Mouse (Mus musculus) small intestine, adult 2 months (tissue): Measurements from ENCODE around the gene Igf2bp1. TPM values are rescaled to one million over a fixed set of nuclear protein-coding genes. Genes with fewer than 3 reads are reported as not detected.

ENCODE experiments used
- H3K27ac ChIP-seq: fragments of 200-500 bp; 2 replicates; pipeline ENCODE4 v1.5.1; 2012; ENCODE audit warnings: low read depth, low read length, control low read depth, inconsistent platforms; ENCODE audit not compliant: insufficient read depth
- H3K27me3 ChIP-seq: fragments of 200-500 bp; 2 replicates; pipeline ENCODE4 v1.6.1; 2012; ENCODE audit warnings: mild to moderate bottlenecking, moderate library complexity, low read length, inconsistent platforms; ENCODE audit not compliant: control insufficient read depth, insufficient read depth
- H3K36me3 ChIP-seq: fragments of 200-500 bp; 2 replicates; pipeline ENCODE4 v1.6.1; 2012; ENCODE audit warnings: mild to moderate bottlenecking, low read length, control low read depth, inconsistent platforms; ENCODE audit not compliant: control insufficient read depth, insufficient read depth
- H3K4me1 ChIP-seq: fragments of 200-500 bp; 2 replicates; pipeline ENCODE4 v1.6.1; 2012; ENCODE audit warnings: low read length, inconsistent platforms, mixed read lengths; ENCODE audit not compliant: control insufficient read depth, insufficient read depth, insufficient read length
- H3K4me3 ChIP-seq: fragments of 200-500 bp; 2 replicates; pipeline ENCODE4 v1.5.1; 2012; ENCODE audit warnings: low read depth, mild to moderate bottlenecking, control low read depth, inconsistent platforms, low read length, moderate library complexity
- CTCF ChIP-seq: fragments of 200-500 bp; IDR thresholded peaks from 2 replicates; pipeline ENCODE4 v1.5.1; 2012; ENCODE audit warnings: low read depth, mild to moderate bottlenecking, control low read depth, inconsistent platforms, low read length, moderate library complexity, mixed read lengths; ENCODE audit not compliant: insufficient replicate concordance, insufficient read length; ENCODE audit errors: extremely low read depth
- POLR2A ChIP-seq: fragments of 200-500 bp; IDR thresholded peaks from 2 replicates; pipeline ENCODE4 v1.6.1; 2012; ENCODE audit warnings: low read depth, mild to moderate bottlenecking, control low read depth, inconsistent platforms, low read length, moderate library complexity
- WGBS: fragments of 180-500 bp; shearing (Covaris S2); methylation state at CpG from one replicate; pipeline ENCODE4 v1.1.7; 2018; 5-methylcytosine and 5-hydroxymethylcytosine counted together
- polyA plus RNA-seq: library from polyadenylated mRNA; depleted of rRNA; stranded (reverse); fragments of >200 nt; gene quantifications from 2 replicates; pipeline ENCODE4 v1.2.3, GENCODE M21; 2012; rRNA removed

Gene Igf2bp1
- polyA plus RNA-seq, 1 experiment, result not detected

DNA sequence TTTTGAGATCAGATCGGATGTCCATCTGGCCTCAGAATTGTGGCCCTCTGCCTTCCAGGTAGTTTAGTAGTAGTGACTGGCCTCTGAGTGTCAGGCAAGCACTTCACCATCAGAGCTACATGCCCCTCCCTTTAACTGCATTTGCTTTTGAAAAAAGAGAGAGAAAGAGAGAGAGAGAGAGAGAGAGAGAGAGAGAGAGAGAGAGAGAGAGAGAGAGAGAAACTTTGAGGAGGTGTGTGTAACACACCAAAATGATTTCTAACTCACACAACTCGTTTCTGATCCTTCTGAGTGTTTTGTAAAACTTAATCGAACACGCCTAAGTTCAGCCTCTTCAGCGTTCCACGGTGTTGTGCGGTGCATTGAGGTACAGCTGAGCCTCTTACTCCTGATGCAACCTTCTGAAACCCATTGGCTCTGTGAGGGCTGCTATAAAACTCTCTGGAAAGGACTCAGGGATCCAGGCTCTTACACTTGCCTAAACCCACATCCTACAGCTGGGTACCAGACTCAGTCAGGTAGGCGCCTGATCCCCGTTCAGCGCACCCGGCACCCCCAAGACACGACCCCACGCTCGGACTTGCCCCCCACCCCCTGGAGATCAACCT is 91.7 kb downstream of the Igf2bp1 start:
- peak overlapping the region; percentile 97 for H3K27ac ChIP-seq
- peaks cover 16% of the 10 kb centered on the region; the same call in 1 of the 2 replicates for H3K4me1 ChIP-seq
- 3% methylated on average over 14 of the region's 14 CpGs for WGBS
- H3K36me3 ChIP-seq, result peaks cover 3% of the 10 kb centered on the region; the same call in 1 of the 2 replicates
- H3K4me3 ChIP-seq, result peak overlapping the region; percentile 77
- TF ChIP-seq CTCF (no peak), POLR2A (no peak)
- no peaks in the 10 kb centered on the region for H3K27me3 ChIP-seq

DNA sequence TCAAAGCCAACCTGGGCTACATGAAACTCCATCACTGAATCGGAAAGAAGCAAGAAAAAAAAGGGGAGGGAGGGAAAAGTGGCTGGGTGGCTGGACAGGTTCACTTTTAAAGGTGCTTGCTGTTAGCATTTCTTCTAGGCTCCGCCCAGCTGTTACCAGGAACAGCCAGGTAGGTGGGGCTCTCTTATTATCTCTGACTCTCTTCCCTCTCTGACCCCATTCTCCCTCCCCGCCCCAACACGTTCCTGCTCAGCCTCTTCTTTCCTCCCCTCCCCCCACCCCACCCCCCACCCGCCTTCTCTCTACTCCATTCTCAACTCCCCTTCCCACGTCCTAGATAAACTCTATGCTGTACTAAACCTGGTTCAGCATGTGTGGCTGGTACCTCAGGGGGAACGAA is 94.2 kb downstream of the Igf2bp1 start:
- H3K4me1 ChIP-seq, result peaks cover 16% of the 10 kb centered on the region; the same call in 1 of the 2 replicates
- 7% methylated on average over 7 of the region's 7 CpGs for WGBS
- peak overlapping the region; percentile 53 for H3K4me3 ChIP-seq
- peak overlapping the region; percentile 97 for H3K27ac ChIP-seq
- H3K36me3 ChIP-seq, result peaks cover 3% of the 10 kb centered on the region; the same call in 1 of the 2 replicates
- H3K27me3 ChIP-seq, result no peaks in the 10 kb centered on the region
- no peak for TF ChIP-seq CTCF
- peak; percentile 54; the same call in 1 of the 2 replicates for TF ChIP-seq POLR2A

DNA sequence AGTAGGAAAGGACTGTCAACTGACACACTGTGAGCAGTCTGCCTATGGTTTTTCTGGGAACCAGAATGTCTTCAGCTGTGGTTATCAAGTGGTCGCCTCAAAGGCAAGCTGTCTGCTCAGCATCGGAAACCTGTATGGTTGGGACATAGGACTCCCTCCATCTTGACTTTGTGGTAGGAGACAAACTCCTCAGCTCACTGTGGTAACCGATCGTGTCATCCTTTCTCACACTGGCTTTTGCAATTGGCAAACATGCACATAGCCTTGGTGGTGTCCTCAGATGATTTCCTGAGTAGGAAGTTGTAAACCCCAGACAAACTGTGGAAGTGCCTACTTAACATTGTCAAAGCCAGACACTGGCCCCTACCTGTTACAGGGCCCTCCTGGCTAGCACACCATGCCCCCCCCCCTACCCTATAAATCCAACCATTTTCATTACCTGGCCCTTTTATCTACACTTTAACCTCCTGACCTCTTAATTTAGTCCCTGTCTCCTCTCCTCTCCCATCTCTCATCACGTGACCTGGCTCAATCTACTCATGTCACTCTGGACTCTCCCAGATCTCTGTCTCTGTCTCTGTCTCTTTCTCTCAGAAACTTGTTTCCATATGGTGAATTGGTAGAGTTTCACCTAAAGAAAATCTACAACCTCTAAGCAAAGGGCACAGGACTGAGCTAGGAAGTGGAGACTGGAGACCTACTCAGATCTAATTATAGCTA is 97.8 kb downstream of the Igf2bp1 start:
- no peaks in the 10 kb centered on the region for H3K27me3 ChIP-seq
- H3K4me3 ChIP-seq, result no peak overlapping the region
- H3K27ac ChIP-seq, result peak overlapping the region; percentile 16; the same call in 1 of the 2 replicates
- no peak for TF ChIP-seq CTCF
- no peak for TF ChIP-seq POLR2A
- WGBS, result 70% methylated on average over 5 of the region's 5 CpGs
- H3K36me3 ChIP-seq, result peaks cover 7% of the 10 kb centered on the region
- H3K4me1 ChIP-seq, result peaks cover 14% of the 10 kb centered on the region; the same call in 1 of the 2 replicates

Other genes with a start within 250 kb of the Igf2bp1 start
- 236 and 278 TPM in 2 replicates for gene Phospho1, start 181.4 kb downstream of the Igf2bp1 start, polyA plus RNA-seq
- 2.1 and 4.7 TPM in 2 replicates for gene Gngt2, start 168.7 kb downstream of the Igf2bp1 start, polyA plus RNA-seq
- 34.0 and 73.5 TPM in 2 replicates for gene Abi3, start 163.5 kb downstream of the Igf2bp1 start, polyA plus RNA-seq
- 75.7 and 133 TPM in 2 replicates for gene B4galnt2, start 91.0 kb downstream of the Igf2bp1 start, polyA plus RNA-seq
- 25.4 and 44.6 TPM in 2 replicates for gene Gip, start 18.6 kb upstream of the Igf2bp1 start, polyA plus RNA-seq
- 14.7 and 30.8 TPM in 2 replicates for gene Snf8, start 28.9 kb upstream of the Igf2bp1 start, polyA plus RNA-seq
- gene Ube2z, start 59.4 kb upstream of the Igf2bp1 start, polyA plus RNA-seq, result 12.1 and 23.0 TPM in 2 replicates
- gene Atp5g1, start 69.7 kb upstream of the Igf2bp1 start, polyA plus RNA-seq, result 732 and 1,031 TPM in 2 replicates
- not detected in 2 replicates for gene Calcoco2, start 106.0 kb upstream of the Igf2bp1 start, polyA plus RNA-seq
- 0.11 TPM in 1 of 2 replicates, not detected in the other for gene Ttll6, start 127.8 kb upstream of the Igf2bp1 start, polyA plus RNA-seq
- 0.11 and 0.25 TPM in 2 replicates for gene Hoxb13, start 188.4 kb upstream of the Igf2bp1 start, polyA plus RNA-seq